Mouse (Mus musculus) NIH3T3 (cell line): ENCODE measurements around the gene Atp2c1.

ENCODE experiments used
- DNase-seq: peaks from one replicate; pipeline ENCODE4 v3.0.0-alpha.2; 2012; ENCODE audit warnings: low read depth

Gene Atp2c1

GRCm38 (mm10) chr9:105366199-105366598 is 160.9 kb downstream of the Atp2c1 start:
- DNase-seq, result no peak

- no peak for DNase-seq
These were observed 163.4 kb downstream of the Atp2c1 start for GRCm38 (mm10) chr9:105363520-105364231.

GRCm38 (mm10) chr9:105362181-105362580 is 164.9 kb downstream of the Atp2c1 start:
- DNase-seq, result no peak
